Mouse (Mus musculus): ENCODE results near the gene Dusp15. TPM values are rescaled to one million over a fixed set of nuclear protein-coding genes. Genes with fewer than 3 reads are reported as not detected.

Dusp15 gene
- polyA plus RNA-seq (2017; shearing (Covaris generic)), result not detected

GRCm38 (mm10) chr2:152951065-152951849 is at the start of gene Dusp15:
TSS of gene Dusp15 (minus strand) at chr2:152951698.

GRCm38 (mm10) chr2:152962091-152962793 is 10.7 kb upstream of the Dusp15 start, which contains the start of gene Ttll9:
TSS of gene Ttll9 (plus strand) at chr2:152962485.

GRCm38 (mm10) chr2:152933048-152933447 is 18.4 kb downstream of the Dusp15 start, which contains the start of gene Foxs1:
TSS of gene Foxs1 (minus strand) at chr2:152933208.

DNA sequence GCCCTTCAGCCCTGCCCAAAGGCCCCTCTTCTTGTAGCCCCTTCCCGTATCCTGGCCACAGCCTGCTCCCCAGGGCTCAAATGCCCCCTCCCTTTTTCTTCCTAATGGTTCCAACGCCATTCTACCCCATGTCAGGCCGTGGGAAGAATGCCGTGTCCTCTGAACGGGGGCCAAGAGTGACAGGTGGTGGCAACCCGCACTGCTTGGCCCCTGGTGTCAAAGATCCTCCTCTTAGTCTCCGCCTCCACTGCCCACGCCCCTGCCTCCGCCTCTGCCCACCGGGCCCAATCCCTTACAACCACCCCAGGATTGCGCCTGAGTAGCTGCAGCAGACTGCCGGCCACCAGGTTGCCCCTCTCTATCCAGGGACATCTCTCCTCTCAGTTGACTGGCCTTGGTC is 40.5 kb downstream of the Dusp15 start, which contains the start of gene Mylk2:
Mylk2 (plus strand) TSS at position 322 of the 400 bp plus-strand sequence.

Other genes with a start within 250 kb of the Dusp15 start
- gene Id1, start 215.4 kb downstream of the Dusp15 start, polyA plus RNA-seq (2017; shearing (Covaris generic)), result 0.60 TPM
- not detected for gene Cox4i2, start 197.5 kb downstream of the Dusp15 start, polyA plus RNA-seq (2017; shearing (Covaris generic))
- 81.8 TPM for gene Bcl2l1, start 120.0 kb downstream of the Dusp15 start, polyA plus RNA-seq (2017; shearing (Covaris generic))
- gene Tpx2, start 103.7 kb downstream of the Dusp15 start, polyA plus RNA-seq (2017; shearing (Covaris generic)), result 7.6 TPM
- gene Mylk2, start 40.3 kb downstream of the Dusp15 start, polyA plus RNA-seq (2017; shearing (Covaris generic)), result not detected
- not detected for gene Foxs1, start 18.5 kb downstream of the Dusp15 start, polyA plus RNA-seq (2017; shearing (Covaris generic))
- gene Ttll9, start 10.8 kb upstream of the Dusp15 start, polyA plus RNA-seq (2017; shearing (Covaris generic)), result 0.88 TPM
- gene Pdrg1, start 63.7 kb upstream of the Dusp15 start, polyA plus RNA-seq (2017; shearing (Covaris generic)), result 207 TPM
- gene Xkr7, start 80.2 kb upstream of the Dusp15 start, polyA plus RNA-seq (2017; shearing (Covaris generic)), result not detected
- not detected for gene Ccm2l, start 114.3 kb upstream of the Dusp15 start, polyA plus RNA-seq (2017; shearing (Covaris generic))
- 2.1 TPM for gene Hck, start 156.8 kb upstream of the Dusp15 start, polyA plus RNA-seq (2017; shearing (Covaris generic))
- gene Tm9sf4, start 209.6 kb upstream of the Dusp15 start, polyA plus RNA-seq (2017; shearing (Covaris generic)), result 64.6 TPM